Mouse (Mus musculus) left cerebral cortex, postnatal 14 days (tissue): ENCODE data around the gene Gm49353. TPM values are rescaled to one million over a fixed set of nuclear protein-coding genes. Genes with fewer than 3 reads are reported as not detected.

Experiments used
- DNase-seq, 2 experiments: peaks; one replicate each; pipeline ENCODE4 v3.0.0; 2021 to 2022; ENCODE audit warnings: low spot score in 2 of 2, mixed read lengths in 1 of 2
- intact Hi-C: fragments of 180-260 bp; cut with DNase I; formaldehyde crosslinking; loops from one replicate; pipeline ENCODE4 v1.15.1; 2025
- long read RNA-seq, 2 experiments: library from polyadenylated mRNA; stranded (forward); transcript quantifications; one replicate each; pipeline ENCODE4 v2.0.0; 2021
- total RNA-seq, 2 experiments: library from RNA; stranded (reverse); gene quantifications; 2 replicates each; pipeline ENCODE4 v1.2.3; 2021

Gene Gm49353
- 10 to 100 TPM; 27.6 to 29.4 TPM for total RNA-seq
- long read RNA-seq, experiment 1, partial matches to known transcripts: 0 of 5 reads
- long read RNA-seq, experiment 1, other reads (novel, unspliced or antisense): 5 of 5 reads
- long read RNA-seq, experiment 2, partial matches to known transcripts: 0 of 2 reads
- long read RNA-seq, experiment 2, other reads (novel, unspliced or antisense): 2 of 2 reads

- intact Hi-C loops: no loop called here
- no peak for DNase-seq
These were observed at the start of gene Gm49353 for GRCm38 (mm10) chr10:29198642-29199041. TSS of gene Gm49353 (plus strand) at chr10:29198954.

GRCm38 (mm10) chr10:29155304-29155703 lies 43.5 kb upstream of the Gm49353 start:
- DNase-seq: no peak
- intact Hi-C loops: no loop called here

GRCm38 (mm10) chr10:29161664-29162063 lies 37.1 kb upstream of the Gm49353 start:
- no peak for DNase-seq
- intact Hi-C loops: no loop called here

GRCm38 (mm10) chr10:29173778-29174177 lies 25.0 kb upstream of the Gm49353 start:
- intact Hi-C loops: no loop called here
- no peak for DNase-seq

GRCm38 (mm10) chr10:29175656-29176055 lies 23.1 kb upstream of the Gm49353 start:
- DNase-seq: no peak
- intact Hi-C loops: no loop called here

- DNase-seq: peak; percentile 34 to 37
- intact Hi-C loops: no loop called here
These were observed 21.9 kb upstream of the Gm49353 start for GRCm38 (mm10) chr10:29176881-29177280.

- DNase-seq: peak; percentile 38
These were observed 20.8 kb upstream of the Gm49353 start for GRCm38 (mm10) chr10:29178003-29178402.

GRCm38 (mm10) chr10:29180210-29180609 lies 18.5 kb upstream of the Gm49353 start:
- intact Hi-C loops: no loop called here
- DNase-seq: no peak

More at GRCm38 (mm10) chr10:29178003-29178402, 20.8 kb upstream of the Gm49353 start:
- intact Hi-C loops: no loop called here

GRCm38 (mm10) chr10:29181046-29181445 lies 17.7 kb upstream of the Gm49353 start:
- intact Hi-C loops: no loop called here
- peak in 1 of 2 experiments; percentile 15 for DNase-seq

- DNase-seq: no peak
- intact Hi-C loops: no loop called here
These were observed 5.0 kb upstream of the Gm49353 start for GRCm38 (mm10) chr10:29193769-29194168.

GRCm38 (mm10) chr10:29196811-29197210 lies 1.9 kb upstream of the Gm49353 start:
- DNase-seq: no peak
- intact Hi-C loops: no loop called here

GRCm38 (mm10) chr10:29199835-29200234 lies 1.1 kb downstream of the Gm49353 start:
- intact Hi-C loops: no loop called here
- no peak for DNase-seq

GRCm38 (mm10) chr10:29200609-29201008 lies 1.9 kb downstream of the Gm49353 start:
- intact Hi-C loops: no loop called here
- no peak for DNase-seq

- intact Hi-C loops: loop anchor here (5.0 kb wide), 1 partner anchor 59 kb away; no protein-coding TSS in a partner anchor
These were observed 8.0 kb downstream of the Gm49353 start for GRCm38 (mm10) chr10:29206730-29207129.

GRCm38 (mm10) chr10:29208735-29209134 lies 10.0 kb downstream of the Gm49353 start:
- intact Hi-C loops: loop anchor here (5.0 kb wide), 1 partner anchor 61 kb away; no protein-coding TSS in a partner anchor
- DNase-seq: no peak

More at GRCm38 (mm10) chr10:29206730-29207129, 8.0 kb downstream of the Gm49353 start:
- DNase-seq: peak; percentile 62 to 66

- peak; percentile 53 to 77 for DNase-seq
- intact Hi-C loops: no loop called here
These were observed 12.7 kb downstream of the Gm49353 start, which contains the start of gene 9330159F19Rik for GRCm38 (mm10) chr10:29211453-29211852. TSS of gene 9330159F19Rik (plus strand) at chr10:29211606.

GRCm38 (mm10) chr10:29213534-29214100 lies 14.9 kb downstream of the Gm49353 start:
- peak; percentile 45 to 77 for DNase-seq
- intact Hi-C loops: no loop called here

GRCm38 (mm10) chr10:29216957-29217356 lies 18.2 kb downstream of the Gm49353 start:
- no peak for DNase-seq
- intact Hi-C loops: no loop called here

GRCm38 (mm10) chr10:29217451-29217850 lies 18.7 kb downstream of the Gm49353 start:
- intact Hi-C loops: no loop called here
- DNase-seq: no peak

- intact Hi-C loops: no loop called here
- no peak for DNase-seq
These were observed 26.6 kb downstream of the Gm49353 start for GRCm38 (mm10) chr10:29225329-29225728.

- DNase-seq: peak in 1 of 2 experiments; percentile 30
- intact Hi-C loops: no loop called here
These were observed 32.5 kb downstream of the Gm49353 start for GRCm38 (mm10) chr10:29231208-29231607.
